Mouse (Mus musculus): ENCODE results near the gene Tlr5. TPM values are rescaled to one million over a fixed set of nuclear protein-coding genes. Genes with fewer than 3 reads are reported as not detected.

The Tlr5 gene
- total RNA-seq, 4 experiments from 2014 or later: 0.61 to 2.5 (median 0.73) TPM

DNA sequence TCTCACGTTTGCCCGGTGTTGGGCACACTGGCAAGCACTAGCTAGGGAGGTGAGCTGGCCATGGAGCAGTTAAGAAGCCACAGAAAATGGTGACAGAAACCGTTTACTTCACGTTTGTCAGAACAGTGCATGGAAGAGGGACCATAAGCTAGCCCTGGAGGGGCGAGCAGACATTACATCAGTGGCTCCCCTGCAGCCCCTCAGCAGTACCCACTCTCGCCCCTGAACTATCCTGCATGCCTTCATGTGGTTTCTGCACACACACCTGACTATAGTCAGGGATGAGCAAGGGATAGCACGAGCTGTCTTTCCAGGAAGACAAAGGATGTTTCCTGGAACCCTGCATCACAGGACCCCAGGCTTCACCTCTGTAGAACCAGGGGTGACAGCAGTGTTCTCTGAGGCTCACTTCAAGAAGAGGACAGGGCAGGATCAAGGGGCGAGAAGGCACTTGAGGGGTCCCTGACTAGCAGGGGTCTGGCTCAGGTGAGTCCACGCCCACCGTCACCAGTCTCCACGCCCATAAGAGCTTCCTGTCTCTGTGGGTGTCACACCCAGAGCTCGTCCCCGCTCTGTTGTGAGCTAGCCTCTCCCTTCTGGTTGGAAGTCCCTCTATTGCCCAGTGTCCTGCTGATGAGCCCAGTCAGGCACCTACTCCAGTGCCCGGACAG is 35.6 kb downstream of the Tlr5 start:
- no peak for DNase-seq

DNA sequence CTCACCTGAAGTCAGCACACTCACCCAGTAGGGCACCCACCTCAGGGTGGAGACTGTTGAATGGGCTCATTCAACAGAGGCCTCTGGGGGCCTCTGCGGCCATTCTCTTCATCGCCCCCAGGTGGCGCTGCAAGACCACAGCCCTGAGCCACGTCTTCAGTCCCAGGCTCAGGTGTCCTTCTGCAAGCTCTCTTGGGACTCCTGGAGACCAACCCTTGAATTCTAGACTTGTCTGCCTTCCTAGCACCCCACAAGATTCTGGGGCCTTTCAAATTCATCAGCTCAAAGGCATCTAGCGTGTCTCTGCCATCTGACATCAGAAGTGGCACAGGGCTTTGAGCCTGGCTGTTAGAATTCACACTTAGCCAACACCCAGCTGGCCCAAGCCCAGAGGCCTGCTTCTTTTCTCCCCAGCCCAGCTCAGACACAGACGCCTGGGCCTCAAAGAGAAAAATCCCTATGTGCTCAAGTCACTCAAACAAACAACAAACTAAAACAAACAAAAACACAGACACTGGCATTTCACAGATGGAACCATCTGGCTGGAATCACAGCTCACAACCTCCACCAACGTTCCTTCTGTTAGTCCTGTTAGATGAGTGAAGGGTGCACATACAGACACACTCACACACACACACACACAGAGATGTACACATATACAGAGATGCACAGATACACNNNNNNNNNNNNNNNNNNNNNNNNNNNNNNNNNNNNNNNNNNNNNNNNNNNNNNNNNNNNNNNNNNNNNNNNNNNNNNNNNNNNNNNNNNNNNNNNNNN is 36.6 kb downstream of the Tlr5 start:
- DNase-seq: peak; percentile 49

Other genes starting within 250 kb of the Tlr5 start
- not detected for gene Ccdc185, start 205.6 kb upstream of the Tlr5 start, total RNA-seq (2022)
- 10 to 100 TPM in 1 of 4 experiments, 1 to 10 TPM in 3; 6.2 to 10.4 (median 7.4) TPM for gene Susd4, start 190.9 kb upstream of the Tlr5 start, total RNA-seq (2022)

Measured in adrenal gland, adult 8-10 months (tissue).